Mouse (Mus musculus) frontal cortex, postnatal 25 days (tissue): ENCODE data around the gene Asic2.

Experiments used
- DNase-seq, 2 experiments: peaks; one replicate each; pipeline ENCODE4 v3.0.0; 2022; ENCODE audit warnings: low spot score in 2 of 2

Gene Asic2

DNA sequence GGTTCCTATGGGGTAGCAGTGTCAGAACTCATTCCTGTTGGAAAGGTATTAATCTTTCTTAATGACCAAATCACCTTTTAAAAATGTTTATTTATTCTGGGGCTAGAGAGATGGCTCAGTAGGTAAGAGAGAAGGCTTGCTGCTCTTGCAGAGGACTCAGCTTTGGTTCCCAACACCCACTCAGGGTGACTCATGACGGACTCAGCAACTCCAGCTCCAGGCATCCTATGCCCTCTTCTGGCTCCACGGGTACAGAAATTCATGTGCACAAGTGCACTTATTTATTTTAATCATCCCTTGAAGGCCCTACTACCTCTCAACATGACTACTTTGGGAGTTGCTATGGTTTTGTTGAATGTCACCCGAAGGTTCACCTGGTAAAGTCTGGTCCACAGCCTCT is 780.4 kb downstream of the Asic2 start:
- no peak for DNase-seq

DNA sequence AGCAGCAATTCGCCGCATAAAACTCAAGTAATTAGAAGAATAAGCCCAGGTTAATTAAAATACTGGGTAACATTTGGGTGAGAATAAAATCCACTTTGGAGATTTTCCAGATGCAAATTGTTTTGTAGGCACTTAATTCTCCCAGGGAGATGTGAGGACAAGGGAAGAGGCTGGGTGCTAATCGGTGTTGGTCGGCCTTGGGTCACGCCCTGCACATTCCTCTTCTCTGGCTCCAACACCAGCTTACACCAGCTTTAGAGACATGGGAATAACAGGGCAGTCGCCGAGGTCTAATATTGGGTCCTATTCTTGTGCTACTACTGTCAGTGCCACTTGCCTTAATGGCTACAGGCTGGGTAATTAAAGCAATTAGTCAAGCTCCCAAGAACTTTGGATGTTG is 783.5 kb downstream of the Asic2 start:
- no peak for DNase-seq

DNA sequence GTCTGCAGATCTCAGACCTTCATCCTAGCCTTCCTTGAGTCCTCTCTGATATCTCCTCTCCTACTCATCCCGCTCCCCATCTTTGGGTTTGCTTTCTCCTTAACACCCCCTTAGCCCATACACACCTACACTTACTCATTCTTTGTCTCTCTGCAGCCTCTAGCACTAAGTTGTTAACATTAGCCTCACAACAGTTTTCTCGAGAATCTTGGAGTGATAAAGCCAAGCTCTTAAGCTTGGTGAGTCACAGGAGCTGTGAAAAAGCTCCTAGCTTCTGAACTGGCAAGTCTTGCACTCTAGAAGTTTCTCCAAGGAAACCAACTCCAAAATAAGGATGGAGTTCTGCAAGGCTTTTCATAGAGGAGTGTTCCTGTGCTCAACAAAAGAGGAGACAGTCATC is 803.4 kb downstream of the Asic2 start:
- no peak for DNase-seq

DNA sequence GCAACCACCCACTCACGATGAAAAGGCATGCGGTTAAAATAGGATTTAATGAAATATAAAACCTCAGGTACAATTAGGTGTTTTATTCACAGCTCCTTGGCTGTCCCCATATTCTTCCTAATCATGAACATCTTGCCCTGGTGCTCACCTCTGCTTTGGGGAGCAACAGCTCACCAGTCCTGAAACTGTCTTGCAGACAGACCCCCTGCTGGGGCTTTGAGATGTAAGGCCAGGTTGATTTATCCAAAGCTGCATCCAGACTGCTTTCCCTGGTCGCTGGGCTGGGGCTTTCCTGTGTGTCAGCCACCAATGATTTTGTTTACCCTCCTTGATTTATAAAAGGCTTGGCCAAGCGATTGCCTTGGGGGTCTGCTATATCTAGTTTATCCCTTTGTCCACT is 805.2 kb downstream of the Asic2 start:
- no peak for DNase-seq

DNA sequence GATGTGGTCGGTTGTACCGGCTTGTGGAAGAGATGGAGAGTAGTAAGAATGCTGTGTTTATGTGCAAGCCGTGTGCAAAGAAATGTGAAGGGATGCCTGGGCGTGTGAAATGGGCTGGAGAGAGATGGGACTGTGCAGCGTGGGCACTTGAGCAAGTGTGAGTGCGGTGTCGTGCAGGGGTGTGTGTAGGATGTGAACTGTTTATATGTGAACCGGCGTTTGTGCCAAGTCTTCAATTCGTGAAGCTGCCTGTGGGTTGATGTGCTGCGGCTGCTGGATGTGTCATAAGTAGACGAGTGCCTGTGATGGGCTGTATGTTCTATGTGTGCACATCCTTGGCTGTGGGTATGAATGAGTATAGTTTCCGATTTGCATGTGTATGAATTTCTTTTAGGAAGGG is 814.4 kb downstream of the Asic2 start:
- peak; percentile 45 to 59 for DNase-seq

DNA sequence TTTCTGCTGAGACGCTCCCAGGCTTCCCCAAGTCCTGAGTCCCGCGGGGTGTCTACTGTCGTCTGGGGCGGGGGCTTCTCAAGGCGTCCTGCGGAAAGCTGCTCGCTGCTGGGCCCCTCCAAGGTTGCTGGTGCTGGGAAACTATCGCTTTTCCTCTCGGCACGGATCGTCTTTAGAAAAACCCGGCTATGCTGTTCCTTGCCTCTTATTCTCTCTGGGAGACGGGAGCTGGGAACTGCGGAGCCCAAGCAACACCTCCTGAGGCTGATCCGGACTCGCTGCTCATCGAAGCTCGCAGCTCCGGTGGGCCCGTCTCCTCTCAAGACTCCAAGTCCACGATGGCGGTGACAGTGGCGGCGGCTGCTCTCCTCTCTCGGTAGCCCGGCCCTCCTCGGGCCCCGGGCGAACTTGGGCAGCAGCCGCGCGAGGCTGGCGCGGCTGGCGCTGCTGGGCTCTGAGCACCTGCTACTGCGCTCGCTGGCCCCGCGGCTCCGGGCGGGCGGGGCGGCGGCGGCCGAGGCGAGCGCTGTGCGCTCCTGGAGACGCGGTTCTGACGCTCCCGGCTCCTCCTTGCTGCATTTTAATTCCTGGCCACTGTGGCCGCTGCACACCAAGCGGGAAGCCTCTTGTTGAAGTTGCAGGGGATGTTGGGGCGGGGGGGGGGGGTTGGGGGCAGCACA is 815.0 kb downstream of the Asic2 start:
- DNase-seq, result peak; percentile 47 to 61

DNA sequence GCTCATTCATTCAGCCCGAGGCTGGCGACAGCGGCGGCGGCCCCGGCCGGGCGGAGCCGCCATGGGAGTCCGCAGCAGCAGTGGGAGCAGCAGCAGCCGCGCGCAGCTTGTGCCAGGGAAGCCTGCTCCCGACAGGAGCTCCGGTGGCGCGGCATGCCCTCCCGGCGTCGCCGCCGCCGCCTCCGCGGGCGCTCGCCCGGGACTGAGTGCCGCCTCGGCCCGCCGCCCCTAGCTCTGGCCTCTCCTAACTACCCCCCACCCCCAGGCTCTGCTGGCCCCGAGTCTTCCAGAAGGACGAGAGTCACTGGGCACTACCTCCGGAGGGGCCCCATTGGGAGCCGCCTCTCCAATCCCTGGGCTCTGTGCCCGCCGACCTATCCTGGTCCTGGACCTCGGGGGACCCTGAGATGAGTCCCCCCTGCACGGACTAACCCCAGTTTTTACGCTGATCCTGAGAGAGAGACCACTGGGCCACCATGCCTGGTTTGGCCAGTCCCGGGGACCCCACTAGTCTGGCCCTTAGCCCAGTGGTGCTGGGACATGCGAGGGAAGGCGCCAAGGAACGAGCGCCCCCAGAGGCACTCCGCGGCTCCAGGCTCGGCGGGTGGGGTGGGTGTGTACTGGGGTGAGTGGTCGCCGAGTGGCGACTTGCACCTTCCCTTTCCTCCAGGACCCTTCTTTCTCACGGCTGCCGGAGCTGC is 815.6 kb downstream of the Asic2 start:
- DNase-seq, result peak; percentile 58 to 68

DNA sequence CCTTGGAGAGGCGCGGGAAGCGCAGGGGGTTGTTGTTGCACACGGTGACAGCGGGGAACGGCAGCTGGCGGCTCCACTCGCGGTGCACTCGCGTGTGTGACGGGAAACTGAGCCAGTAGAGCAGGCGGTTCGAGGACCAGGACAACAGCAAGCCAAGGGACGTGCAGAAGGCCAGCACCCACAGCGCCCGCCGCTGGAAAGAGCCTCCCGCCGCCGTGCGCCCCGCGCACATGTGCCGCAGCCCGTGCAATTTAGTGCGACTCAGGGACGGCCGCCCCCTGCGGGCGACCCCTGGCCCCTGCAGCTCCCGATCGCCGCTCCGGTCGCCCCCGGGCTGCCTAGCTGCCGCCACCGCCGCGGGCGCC is 816.3 kb downstream of the Asic2 start:
- peak; percentile 45 to 54 for DNase-seq

DNA sequence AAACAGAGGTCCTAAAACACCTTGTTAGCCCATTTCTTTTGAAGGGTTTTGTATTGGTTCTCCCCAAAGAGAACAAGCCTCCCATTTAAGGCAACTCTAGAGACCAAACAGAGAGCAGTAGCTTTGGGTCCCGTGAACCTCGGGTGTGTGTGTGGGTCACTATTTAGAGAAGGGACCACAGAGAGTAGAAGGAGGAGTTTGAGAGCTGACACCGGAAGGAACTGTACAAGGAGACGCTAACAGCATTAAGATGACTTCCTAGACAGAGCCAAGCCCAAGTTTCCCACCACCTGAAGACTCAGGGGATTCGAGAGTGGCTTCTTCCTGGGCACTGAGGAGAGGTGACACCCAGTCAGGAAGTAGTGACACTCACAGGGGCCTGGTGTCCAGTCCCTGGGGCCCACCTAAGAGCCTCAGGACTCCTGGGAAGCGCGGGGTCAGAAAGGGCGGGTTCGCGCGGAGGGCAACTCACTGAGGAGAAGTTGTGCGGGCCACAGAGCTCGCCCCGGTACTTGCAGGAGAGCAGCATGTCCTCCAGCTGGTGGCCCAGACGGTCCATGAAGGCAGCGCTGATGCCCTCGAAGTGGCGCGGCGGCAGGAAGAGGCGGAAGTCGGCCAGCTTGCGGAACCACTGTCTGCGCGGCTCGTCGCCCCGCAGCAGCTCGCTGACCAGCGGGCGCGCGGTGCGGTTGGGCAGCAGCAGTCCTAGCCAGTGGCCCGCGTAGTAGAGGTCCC is 816.8 kb downstream of the Asic2 start:
- peak in 1 of 2 experiments; percentile 9 for DNase-seq

DNA sequence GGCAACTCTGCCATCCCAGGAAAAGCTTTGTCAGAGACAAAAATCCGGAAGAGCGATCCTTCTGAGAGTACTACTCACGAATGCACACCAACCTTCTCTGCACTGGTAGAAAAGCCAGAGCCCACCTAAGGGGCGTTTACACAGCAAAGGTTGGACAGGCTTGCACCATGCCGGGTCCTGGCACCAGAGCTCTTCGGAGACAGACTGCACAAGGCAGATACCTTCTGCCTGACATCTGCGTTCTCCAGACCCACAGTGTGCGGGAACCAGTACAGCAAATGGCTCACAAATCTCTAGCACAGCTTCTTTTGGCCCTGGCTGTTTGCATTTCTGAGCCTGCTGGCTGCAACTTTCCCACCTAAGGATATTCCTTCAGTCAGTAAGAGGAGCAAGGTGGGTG is 817.6 kb downstream of the Asic2 start:
- no peak for DNase-seq

DNA sequence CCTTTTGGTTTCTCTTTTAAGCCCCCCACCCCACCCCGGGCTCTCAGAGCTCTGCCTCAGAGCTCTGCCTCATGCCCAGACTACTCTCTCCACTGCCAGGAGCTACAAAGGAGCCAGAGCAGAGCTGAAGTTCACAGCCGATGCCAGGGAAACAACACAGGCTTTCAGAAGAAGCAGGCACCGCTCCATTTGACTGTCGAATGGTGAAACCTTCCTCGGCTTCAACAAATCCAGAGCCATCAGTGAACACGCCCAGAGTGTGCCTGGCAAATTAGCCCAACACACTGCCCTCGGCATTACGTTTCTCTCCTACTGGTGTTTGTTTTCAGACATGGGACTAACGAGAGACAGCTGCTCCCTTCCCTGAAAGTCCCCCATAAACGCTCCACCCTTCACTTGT is 819.8 kb downstream of the Asic2 start:
- DNase-seq, result no peak

DNA sequence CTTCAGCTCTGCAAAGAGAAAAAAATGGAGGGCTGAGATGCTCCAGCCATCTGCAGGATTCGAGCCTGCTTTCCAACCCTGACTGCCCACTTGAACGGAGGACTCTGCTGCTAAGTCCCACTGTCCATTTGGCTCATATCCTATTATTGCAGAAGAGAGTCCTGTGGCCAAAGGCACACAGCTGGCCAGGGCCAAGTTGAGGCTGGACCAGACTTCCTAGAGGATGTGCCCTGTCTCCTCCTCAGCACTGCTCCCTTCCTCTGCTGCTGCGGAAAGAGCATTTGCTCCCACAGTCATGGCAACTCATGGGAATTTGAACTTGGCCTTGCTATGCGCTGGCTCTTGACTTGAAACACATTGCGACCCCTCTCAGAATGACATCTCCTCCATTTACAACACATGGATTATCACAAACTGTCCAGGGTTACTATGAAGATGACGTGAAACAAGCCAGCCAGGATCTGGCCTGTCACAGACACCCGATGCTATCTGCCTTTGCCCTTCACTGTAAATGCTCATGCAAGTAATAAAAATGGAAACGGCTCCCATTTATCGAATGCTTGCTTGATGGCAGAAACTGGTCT is 821.6 kb downstream of the Asic2 start:
- no peak for DNase-seq

DNA sequence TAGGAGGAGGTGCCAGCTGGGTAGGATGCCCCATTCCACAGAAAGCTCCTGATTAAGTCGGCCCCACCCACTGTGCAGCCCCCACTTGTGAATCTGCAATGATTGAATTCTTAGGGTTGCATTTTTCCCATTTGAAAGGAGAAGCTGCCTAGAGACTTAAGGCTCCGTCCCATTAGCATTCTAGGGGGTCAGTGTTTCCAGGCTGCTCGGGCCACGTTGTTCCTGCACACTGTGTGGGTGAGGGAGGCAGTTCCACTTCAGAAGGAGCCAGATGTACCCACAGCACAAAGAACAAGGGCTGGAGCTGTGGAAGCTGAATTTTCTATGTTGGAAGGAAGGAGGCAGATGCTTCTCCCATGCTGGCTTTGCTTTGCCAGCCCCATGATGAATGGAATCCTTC is 833.1 kb downstream of the Asic2 start:
- no peak for DNase-seq

DNA sequence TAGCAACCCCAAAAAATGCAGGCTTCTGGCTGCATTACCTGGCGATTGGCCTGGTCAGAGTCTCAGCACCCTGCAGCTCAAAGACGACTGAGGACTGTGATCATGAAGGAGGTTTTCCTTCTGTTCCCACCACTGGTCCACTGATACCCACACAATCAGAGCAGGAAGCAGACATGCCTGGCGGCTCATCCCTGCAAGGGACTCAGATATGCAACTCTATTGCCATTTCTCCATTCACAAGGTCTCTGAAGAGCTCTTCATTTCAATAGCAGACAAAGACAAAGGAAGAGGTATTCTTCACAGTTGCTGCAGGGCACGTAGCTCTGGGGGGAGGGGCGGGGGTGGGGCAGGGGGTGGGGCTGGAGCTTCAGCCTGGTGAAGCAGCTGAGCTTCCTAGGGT is 834.3 kb downstream of the Asic2 start:
- DNase-seq, result no peak

DNA sequence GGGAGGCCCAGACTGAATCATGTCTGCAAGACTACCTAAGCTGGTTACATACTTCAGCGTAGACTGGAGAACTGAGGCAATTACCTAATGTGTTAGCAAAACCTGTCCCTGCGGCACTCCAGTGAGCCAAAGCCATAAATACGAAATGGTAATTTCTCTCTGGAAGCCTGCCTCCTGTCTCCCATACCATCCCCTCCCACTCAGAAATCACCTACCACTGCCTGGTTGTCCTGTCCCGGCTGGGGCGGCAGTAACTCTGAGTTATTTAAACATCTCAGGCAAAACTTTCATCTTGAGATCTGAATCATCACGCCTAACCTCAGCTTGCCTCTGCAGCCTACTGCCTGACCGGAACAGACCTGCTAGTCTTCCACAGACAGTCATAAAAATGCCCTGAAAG is 835.6 kb downstream of the Asic2 start:
- DNase-seq, result no peak

DNA sequence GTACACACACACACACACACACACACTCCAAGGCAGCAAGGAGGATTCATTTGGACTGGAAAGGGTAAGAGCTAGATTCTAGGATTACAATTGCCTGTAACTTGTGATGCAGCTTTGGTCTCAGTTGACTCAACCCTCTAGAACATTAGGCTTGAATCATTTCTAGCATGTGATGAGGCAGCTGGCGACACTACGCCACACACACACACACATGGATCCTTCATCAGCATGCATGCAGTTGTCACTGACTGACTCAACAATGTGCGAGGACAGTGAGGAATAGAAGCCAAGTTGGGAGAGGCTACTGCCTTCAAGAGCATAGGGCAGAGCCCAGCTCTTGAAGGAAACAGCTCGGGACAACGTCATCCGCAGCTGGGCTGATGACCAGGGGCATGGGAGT is 843.9 kb downstream of the Asic2 start:
- DNase-seq, result no peak

DNA sequence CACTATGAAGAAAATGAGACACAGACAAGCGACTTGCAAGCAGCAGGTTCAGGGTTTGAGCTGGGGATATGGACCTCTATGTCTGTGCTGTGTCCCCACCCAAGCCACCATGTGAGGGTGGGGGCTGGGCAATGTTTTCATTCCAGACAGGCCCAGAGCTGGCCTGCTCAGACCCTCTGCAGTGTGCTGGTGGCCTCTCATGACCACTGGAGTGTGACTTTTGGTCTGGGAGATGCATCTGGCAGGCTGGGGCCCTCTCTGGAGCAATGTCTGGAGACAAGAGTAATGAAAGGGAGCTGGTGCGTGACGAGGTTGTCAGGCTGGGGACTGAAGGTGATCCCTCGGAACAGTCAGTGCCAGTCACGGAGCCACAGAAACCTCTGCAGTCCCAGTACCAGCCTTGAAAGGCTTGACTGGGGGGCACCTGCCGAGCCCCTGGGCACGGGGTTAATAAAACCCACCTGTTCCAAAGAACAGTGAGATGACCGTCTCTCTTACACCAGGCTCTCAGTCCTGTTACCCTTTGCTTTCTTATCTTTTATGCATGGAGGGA is 848.2 kb downstream of the Asic2 start:
- DNase-seq, result no peak

DNA sequence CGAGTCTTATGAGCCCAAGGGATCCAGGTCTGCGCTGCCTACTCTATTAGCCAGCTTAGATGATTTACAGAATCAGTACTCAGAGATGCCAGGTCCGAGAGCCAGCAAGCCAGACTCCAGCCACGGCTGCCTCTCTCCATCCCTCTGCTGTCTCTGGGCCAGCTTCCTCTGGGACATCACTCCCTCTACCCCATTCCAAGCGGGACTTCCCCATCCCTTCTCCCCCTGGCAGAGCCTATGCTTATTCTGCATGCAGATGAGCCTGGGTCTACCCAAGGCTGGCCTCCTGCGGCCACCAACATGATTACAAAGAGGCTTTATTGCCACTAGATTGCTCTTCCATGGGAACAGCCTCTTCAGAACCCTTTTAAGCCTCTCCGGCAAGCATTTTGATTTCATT is 850.2 kb downstream of the Asic2 start:
- DNase-seq, result no peak

DNA sequence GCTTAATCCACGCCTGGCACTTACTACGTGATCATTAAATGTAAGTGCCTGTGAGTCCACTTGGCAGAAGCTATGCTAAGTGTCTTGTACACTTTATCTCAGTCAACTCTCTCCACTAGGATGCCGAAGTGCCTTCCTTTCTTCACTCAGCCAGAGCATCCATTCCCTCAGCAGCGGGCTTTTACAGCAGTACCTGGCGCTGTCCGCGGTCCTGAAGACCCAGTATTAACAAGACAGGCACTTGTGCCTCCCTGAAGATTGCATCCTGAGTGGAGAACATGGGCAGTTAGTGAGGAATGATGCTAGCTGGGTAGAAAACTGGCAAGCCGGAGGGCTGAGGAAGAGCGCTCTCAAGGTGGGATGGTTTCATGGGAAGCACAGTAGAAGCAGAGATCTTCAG is 852.6 kb downstream of the Asic2 start:
- DNase-seq, result no peak

DNA sequence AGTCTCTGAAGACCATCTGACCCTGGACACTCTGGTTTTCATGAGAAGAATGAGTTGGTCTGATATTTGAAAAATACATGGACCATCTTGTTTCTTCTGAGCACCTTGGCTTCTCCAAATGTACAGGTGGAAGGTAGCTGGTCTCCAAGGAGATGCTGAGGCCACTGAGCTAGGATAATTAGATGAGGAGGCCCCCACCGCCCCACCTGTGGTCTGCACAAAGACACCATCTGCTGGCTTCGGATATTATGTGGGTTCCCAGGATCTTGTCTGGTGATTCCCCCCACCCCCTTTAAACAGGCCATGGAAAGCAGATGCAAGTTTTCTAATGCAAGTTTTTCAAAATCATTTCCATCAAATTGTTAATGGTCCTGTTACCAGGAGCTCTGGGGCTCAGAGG is 856.6 kb downstream of the Asic2 start:
- no peak for DNase-seq

DNA sequence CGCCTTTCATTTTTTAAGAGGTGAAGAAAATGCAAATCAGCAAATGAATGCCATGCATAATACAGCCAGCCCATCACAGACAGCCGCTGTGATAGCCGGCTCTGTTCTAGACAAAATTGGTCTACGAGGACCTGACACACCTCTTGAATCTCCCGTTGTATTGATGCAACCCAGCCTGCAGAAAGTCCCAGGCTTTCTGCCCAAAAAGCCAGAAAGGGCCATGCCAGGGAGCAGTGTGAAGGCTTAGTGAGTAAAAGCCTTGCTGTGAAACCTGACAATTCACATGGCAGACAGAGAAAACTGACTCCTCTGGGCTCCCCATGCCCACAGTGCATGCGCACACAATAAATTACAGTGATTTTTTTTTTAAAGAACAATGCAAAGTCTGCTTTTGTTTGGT is 858.2 kb downstream of the Asic2 start:
- DNase-seq, result no peak

DNA sequence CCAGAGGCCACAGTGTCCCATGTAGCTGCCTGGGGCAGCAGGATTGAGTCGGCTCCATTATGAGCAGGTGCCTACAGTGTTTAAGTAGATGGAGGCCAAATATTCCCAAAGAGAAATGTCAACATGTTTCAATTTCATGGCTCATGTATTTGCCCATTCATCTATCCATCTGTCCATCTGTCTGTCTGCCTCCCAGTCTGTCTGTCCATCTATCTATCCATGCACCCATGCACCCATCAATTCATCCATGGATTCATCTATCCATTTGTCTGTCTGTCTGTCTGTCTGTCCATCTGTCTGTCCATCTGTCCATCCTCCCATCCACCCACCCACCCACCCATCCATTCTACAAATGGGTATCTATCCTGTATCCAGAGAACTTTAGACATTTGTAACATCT is 861.3 kb downstream of the Asic2 start:
- DNase-seq, result no peak

DNA sequence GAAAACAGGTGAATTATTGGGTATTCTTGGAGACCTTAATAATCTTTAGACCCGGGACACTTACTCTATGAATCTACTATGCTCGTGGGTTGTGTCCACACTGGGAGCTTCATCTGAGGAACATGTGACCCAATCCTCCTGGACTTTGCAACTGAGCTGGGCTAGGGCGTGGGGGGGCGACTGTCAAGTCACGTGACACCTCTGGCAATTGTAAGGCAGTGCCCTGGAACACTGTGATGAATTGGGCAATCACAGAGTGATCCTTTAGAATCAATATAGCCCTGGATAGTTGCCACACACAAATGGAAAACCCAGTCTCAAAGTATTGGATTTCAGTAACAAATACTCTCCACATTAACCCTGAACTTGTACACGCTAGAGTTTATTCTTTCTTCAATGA is 867.4 kb downstream of the Asic2 start:
- DNase-seq, result no peak
